Mouse (Mus musculus) cerebellum, adult 2 months (tissue): ENCODE results near the gene Gm13306.
"Not testable (repeated sequence)": the region's sequence is repeated elsewhere in the genome, so short reads cannot be mapped to it uniquely, and the experiment has no call there.

Source experiments
- CTCF ChIP-seq: fragments of 200-500 bp; IDR thresholded peaks from 2 replicates; pipeline ENCODE4 v1.5.1; 2011; ENCODE audit warnings: low read depth, mild to moderate bottlenecking, control low read depth, low read length, moderate library complexity, borderline replicate concordance; ENCODE audit not compliant: insufficient read depth
- POLR2A ChIP-seq: fragments of 200-500 bp; IDR thresholded peaks from 2 replicates; pipeline ENCODE4 v1.6.1; 2011; ENCODE audit warnings: low read length, control low read depth, borderline replicate concordance; ENCODE audit not compliant: insufficient read depth

- TF ChIP-seq CTCF, POLR2A: not testable (repeated sequence)
These were observed 31.2 kb downstream of the Gm13306 start for GRCm38 (mm10) chr4:42184324-42184979.
